Mouse (Mus musculus) midbrain, embryonic 11.5 days (tissue): Measurements from ENCODE around the gene Adamtsl3. TPM values are rescaled to one million over a fixed set of nuclear protein-coding genes. Genes with fewer than 3 reads are reported as not detected.

Experiments
- ATAC-seq: fragments of 200-750 bp; cut with Nextera tagmentation; 2 replicates; pipeline ENCODE4 v1.8.0; 2017; ENCODE audit warnings: moderate TSS enrichment, moderate library complexity; ENCODE audit not compliant: low FRiP score
- DNase-seq: peaks from one replicate; pipeline ENCODE4 v3.0.0; 2015; ENCODE audit warnings: low spot score; ENCODE audit errors: missing footprints
- H3K27ac ChIP-seq: fragments of 300-500 bp; sonication (generic); 2 replicates; pipeline ENCODE4 v1.5.1; 2014; ENCODE audit warnings: low read depth, low read length
- H3K27me3 ChIP-seq: fragments of 300-500 bp; sonication (generic); 2 replicates; pipeline ENCODE4 v1.6.1; 2014; ENCODE audit warnings: mild to moderate bottlenecking, low read length, moderate library complexity, mixed read lengths; ENCODE audit not compliant: control insufficient read depth, insufficient read depth
- H3K36me3 ChIP-seq: fragments of 300-500 bp; sonication (generic); 2 replicates; pipeline ENCODE4 v1.6.1; 2014; ENCODE audit warnings: mild to moderate bottlenecking, low read length, moderate library complexity, mixed read lengths; ENCODE audit not compliant: control insufficient read depth, insufficient read depth
- H3K4me1 ChIP-seq: fragments of 300-500 bp; sonication (generic); 2 replicates; pipeline ENCODE4 v1.6.1; 2014; ENCODE audit warnings: low read length; ENCODE audit not compliant: control insufficient read depth, insufficient read depth
- H3K4me2 ChIP-seq: fragments of 300-500 bp; sonication (generic); 2 replicates; pipeline ENCODE4 v1.6.1; 2014; ENCODE audit warnings: mild to moderate bottlenecking, moderate library complexity
- H3K4me3 ChIP-seq: fragments of 300-500 bp; sonication (generic); 2 replicates; pipeline ENCODE4 v1.5.1; 2014; ENCODE audit warnings: low read depth, low read length
- H3K9ac ChIP-seq: fragments of 300-500 bp; sonication (generic); 2 replicates; pipeline ENCODE4 v1.6.1; 2014; ENCODE audit warnings: low read length
- H3K9me3 ChIP-seq: fragments of 300-500 bp; sonication (generic); 2 replicates; pipeline ENCODE4 v1.6.1; 2016; ENCODE audit warnings: low read length; ENCODE audit not compliant: control insufficient read depth
- WGBS: fragments of 180-500 bp; shearing (Covaris S2); extraction: QIAGEN DNeasy Blood & Tissue Kit; methylation state at CpG from one replicate; pipeline ENCODE4 v1.1.7; 2014; 5-methylcytosine and 5-hydroxymethylcytosine counted together
- polyA plus RNA-seq: library from polyadenylated mRNA; unstranded; fragments of >200 nt; fragmentation: Nextera tagmentation; extraction: Ambion mirVana; gene quantifications from 2 replicates; pipeline ENCODE4 v1.2.1, GENCODE M21; 2014

Gene Adamtsl3
- polyA plus RNA-seq, 1 experiment from 2014 or later: not detected

DNA sequence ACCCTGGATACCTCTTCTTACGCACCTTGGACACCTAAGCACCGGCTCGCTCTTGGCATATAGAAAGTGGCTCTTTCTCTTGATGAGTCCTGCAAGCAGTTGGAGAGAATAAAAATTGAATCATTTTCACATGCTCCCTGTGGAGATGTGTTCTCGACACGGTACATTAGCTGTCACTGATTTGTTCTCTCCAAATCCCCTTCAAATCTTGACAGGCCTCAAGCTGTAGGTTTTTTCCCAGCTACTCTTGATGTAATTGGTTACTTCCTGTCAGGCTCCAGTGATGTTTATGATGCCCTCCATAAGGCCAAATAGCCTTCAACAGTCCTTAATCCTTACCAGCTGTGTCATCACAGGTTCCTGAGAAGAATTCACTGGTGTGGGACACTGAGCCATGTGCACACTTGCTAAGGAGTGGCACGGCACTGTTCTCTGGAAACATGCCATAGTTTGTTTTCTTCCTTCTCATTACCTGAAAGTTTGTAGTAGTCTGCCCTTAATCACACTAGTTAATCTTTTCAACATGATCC lies 209.0 kb downstream of the Adamtsl3 start:
- Histone ChIP-seq H3K4me2 (no peak overlapping the region), H3K9me3 (no peaks in the 10 kb centered on the region), H3K9ac (no peak overlapping the region), H3K27me3 (no peaks in the 10 kb centered on the region), H3K4me3 (no peak overlapping the region), H3K4me1 (no peaks in the 10 kb centered on the region), H3K36me3 (no peaks in the 10 kb centered on the region), H3K27ac (no peak overlapping the region)
- no peak for DNase-seq
- no peak for ATAC-seq
- WGBS: 73% methylated on average over 6 of the region's 6 CpGs

DNA sequence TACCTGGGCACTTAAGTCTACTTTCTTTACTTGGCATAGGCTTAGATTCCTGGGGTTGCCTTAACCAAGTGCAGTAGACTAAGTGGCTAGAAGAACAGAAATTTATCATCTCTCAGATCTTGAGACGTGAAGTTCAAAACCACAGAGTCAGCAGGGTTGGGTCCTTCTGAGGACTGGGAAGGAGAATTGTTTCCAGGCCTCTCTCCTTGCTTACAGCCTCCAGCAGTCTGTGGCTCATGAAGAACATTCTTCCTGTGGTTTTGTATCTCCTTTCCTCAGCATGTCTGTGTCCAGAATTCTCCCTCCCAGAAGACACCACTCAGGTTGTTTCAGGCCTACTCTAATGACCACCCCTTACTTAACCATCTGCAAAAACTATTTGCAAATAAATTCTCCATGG lies 216.5 kb downstream of the Adamtsl3 start:
- no peak for DNase-seq
- H3K27me3 ChIP-seq: no peaks in the 10 kb centered on the region
- ATAC-seq: no peak
- H3K27ac ChIP-seq: no peak overlapping the region
- H3K9me3 ChIP-seq: no peaks in the 10 kb centered on the region
- H3K4me1 ChIP-seq: no peaks in the 10 kb centered on the region
- no peak overlapping the region for H3K9ac ChIP-seq
- 81% methylated on average over 1 of the region's 1 CpGs for WGBS
- no peak overlapping the region for H3K4me2 ChIP-seq
- H3K36me3 ChIP-seq: no peaks in the 10 kb centered on the region
- no peak overlapping the region for H3K4me3 ChIP-seq

DNA sequence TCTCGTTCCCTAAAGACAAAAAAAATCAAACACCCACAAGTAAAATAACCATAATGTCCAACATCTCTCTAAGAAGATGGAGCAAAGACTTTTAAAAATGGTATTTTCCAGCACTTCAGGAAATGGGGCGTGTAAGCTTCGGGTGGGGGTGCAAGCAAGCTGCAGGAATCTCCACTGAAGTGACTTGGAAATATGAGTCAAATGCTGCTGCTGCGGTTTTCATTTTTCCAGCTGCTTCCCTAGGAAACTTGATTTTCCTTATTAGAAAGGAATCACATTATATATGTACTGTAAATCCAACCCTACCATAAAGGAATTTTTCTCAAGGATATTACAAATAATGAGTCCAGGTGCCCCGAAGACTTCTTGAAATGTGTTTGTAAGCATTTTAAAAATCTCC lies 220.3 kb downstream of the Adamtsl3 start:
- Histone ChIP-seq H3K4me2 (no peak overlapping the region), H3K9me3 (no peaks in the 10 kb centered on the region), H3K27me3 (no peaks in the 10 kb centered on the region), H3K36me3 (no peaks in the 10 kb centered on the region), H3K27ac (no peak overlapping the region), H3K4me3 (no peak overlapping the region), H3K4me1 (no peaks in the 10 kb centered on the region), H3K9ac (no peak overlapping the region)
- no peak for DNase-seq
- WGBS: 86% methylated on average over 5 of the region's 5 CpGs
- ATAC-seq: no peak

DNA sequence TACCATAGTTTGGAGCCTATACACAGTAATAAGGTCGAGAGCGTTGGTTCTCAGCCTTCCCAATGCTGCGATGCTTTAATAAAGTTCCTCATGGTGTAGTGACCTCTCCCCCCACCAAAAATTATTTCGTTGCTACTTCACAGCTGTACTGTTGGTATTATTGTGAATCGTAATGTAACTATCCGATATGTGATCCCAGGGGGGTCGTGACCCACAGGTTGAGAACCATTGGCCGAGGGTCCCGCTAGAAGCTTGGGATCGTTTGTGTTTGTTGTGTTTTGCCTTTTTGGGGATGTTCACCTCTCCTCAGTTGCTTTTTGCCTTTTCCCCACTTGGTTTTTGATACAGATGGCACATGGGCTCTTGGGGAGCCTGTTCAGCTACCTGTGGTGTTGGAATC lies 220.9 kb downstream of the Adamtsl3 start:
- Histone ChIP-seq H3K9me3 (no peaks in the 10 kb centered on the region), H3K27me3 (no peaks in the 10 kb centered on the region), H3K36me3 (no peaks in the 10 kb centered on the region), H3K9ac (no peak overlapping the region), H3K4me1 (no peaks in the 10 kb centered on the region), H3K4me3 (no peak overlapping the region), H3K27ac (no peak overlapping the region), H3K4me2 (no peak overlapping the region)
- DNase-seq (no peak), ATAC-seq (no peak)
- whole genome bisulfite sequencing: 85% methylated on average over 10 of the region's 10 CpGs

DNA sequence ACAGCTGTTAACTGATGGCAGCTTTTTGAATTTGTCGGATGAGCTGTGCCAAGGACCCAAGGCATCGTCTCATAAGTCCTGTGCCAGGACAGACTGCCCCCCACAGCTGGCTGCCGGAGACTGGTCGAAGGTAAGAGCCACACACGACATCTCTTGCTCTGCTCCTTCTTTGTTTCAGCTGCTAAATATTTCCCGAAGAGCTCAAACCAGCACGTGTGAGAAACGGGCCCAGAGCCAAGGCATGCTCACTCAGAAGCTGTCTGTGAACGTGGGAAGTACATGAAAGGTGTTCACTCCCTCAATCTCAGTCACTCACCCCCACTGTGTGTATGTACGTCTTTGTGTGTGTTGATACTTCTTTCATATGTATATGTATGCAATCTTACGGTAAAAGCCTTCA lies 221.6 kb downstream of the Adamtsl3 start:
- Histone ChIP-seq H3K36me3 (no peaks in the 10 kb centered on the region), H3K27me3 (no peaks in the 10 kb centered on the region), H3K4me2 (no peak overlapping the region), H3K4me1 (no peaks in the 10 kb centered on the region), H3K4me3 (no peak overlapping the region), H3K27ac (no peak overlapping the region), H3K9ac (no peak overlapping the region), H3K9me3 (no peaks in the 10 kb centered on the region)
- no peak for ATAC-seq
- 85% methylated on average over 11 of the region's 11 CpGs for WGBS
- no peak for DNase-seq

DNA sequence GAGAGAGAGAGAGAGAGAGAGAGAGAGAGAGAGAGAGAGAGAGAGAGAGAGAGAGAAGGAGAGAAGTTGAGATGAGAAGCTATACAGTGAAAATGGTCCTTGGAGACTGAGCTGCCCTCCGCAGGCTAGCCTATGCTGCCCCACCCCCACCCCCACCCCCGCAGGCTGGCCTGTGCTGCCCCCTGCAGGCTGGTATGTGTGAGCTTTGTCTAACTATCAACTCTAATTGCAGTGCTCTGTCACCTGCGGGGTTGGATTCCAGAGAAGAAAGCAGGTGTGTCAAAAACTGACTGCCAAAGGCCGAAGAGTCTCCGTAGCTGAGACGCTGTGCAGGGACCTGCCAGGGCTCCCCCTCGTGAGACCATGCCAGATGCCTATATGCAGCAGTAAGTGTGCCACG lies 231.2 kb downstream of the Adamtsl3 start:
- Histone ChIP-seq H3K4me1 (no peaks in the 10 kb centered on the region), H3K36me3 (no peaks in the 10 kb centered on the region), H3K9me3 (no peaks in the 10 kb centered on the region), H3K4me2 (no peak overlapping the region), H3K4me3 (no peak overlapping the region), H3K27me3 (no peaks in the 10 kb centered on the region), H3K9ac (no peak overlapping the region), H3K27ac (no peak overlapping the region)
- WGBS: 55% methylated on average over 8 of the region's 8 CpGs
- no peak for DNase-seq
- ATAC-seq: no peak

DNA sequence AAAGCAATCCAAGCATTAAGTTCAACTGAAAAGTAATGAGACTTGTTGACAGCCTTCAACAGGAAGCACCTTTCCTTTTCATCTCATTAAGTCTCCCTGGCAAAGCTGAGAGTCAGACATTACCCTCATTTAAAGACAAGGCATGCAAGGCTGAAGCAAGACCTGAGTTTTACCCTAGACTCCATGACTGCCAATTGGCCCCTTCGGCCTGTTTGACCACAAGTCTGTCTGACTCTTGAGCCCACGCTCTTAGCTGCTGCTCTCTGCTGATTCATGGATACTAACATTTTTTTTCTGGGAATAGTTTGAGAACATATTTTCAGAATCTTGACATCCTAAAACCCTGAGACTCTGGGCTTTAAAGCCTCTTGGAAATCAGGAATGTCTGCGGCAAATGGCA lies 232.3 kb downstream of the Adamtsl3 start:
- no peaks in the 10 kb centered on the region for H3K9me3 ChIP-seq
- DNase-seq (no peak), ATAC-seq (no peak)
- no peak overlapping the region for H3K9ac ChIP-seq
- H3K36me3 ChIP-seq: no peaks in the 10 kb centered on the region
- H3K4me1 ChIP-seq: no peaks in the 10 kb centered on the region
- H3K4me3 ChIP-seq: no peak overlapping the region
- H3K27me3 ChIP-seq: no peaks in the 10 kb centered on the region
- 92% methylated on average over 3 of the region's 3 CpGs for WGBS
- no peak overlapping the region for H3K27ac ChIP-seq
- no peak overlapping the region for H3K4me2 ChIP-seq

DNA sequence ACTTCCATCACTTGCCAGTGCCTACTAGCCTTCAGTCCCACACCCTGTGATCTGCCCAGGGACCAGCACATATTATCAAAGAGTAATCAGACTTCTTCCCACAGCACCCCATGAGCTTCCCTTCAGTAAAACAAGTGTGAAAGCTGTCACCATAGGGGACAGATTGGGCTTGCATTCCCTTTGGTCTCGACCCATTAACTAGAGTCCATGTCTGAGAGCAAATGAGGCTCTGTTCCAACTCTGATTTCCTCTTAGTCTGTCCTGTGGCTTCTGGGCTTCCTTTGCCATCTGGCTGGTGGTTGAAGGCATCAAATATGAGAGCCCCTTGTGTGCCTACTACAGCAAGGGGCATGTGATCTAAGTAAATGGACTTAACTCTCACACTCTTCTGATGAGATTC lies 237.5 kb downstream of the Adamtsl3 start:
- no peaks in the 10 kb centered on the region for H3K4me1 ChIP-seq
- no peak overlapping the region for H3K4me3 ChIP-seq
- H3K9me3 ChIP-seq: no peaks in the 10 kb centered on the region
- H3K4me2 ChIP-seq: no peak overlapping the region
- no peak for ATAC-seq
- no peaks in the 10 kb centered on the region for H3K36me3 ChIP-seq
- H3K27ac ChIP-seq: no peak overlapping the region
- 59% methylated on average over 1 of the region's 1 CpGs for WGBS
- H3K9ac ChIP-seq: no peak overlapping the region
- no peaks in the 10 kb centered on the region for H3K27me3 ChIP-seq
- DNase-seq: no peak

DNA sequence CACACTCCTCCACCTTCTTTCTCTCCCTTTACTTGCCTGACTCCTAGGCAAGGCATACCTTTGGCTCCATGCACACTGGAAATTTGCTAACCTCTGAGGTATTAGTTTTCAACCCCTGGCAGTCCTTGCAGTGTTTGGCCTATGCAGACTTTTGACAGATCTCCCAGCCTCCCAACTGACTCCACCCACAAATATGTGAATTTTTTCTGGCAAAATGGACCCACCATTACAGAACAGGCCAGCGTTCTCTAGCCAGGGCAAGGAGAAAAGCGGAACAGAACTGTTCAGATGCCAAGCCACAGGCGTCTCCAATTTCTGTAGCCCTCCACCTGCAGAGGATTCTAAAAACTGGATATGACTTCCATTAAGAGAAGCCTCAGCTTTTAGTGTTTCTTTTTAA lies 244.5 kb downstream of the Adamtsl3 start:
- Histone ChIP-seq H3K27ac (no peak overlapping the region), H3K9me3 (no peaks in the 10 kb centered on the region), H3K36me3 (no peaks in the 10 kb centered on the region), H3K4me1 (no peaks in the 10 kb centered on the region), H3K9ac (no peak overlapping the region), H3K27me3 (no peaks in the 10 kb centered on the region), H3K4me2 (no peak overlapping the region), H3K4me3 (no peak overlapping the region)
- no peak for DNase-seq
- WGBS: 85% methylated on average over 3 of the region's 3 CpGs
- no peak for ATAC-seq

DNA sequence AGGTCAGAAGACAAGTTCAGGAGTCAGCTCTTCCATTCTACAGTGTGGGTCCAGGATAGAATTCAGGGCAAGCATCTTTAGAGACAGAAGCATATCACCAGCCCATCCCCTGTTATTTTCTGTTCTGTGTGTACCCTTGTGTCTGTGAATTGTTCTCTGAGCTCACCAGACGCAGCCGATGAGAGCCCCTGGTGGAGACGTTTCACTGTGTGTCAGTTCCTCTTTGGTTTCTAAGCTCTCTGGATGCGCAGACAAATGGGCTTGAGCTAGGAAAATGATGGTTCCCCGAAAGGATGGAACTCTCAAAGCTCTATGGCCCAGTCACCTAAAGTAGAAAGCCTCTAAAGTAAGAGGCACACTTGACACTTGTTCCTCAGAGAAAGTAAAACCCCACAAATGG lies 246.3 kb downstream of the Adamtsl3 start:
- 77% methylated on average over 5 of the region's 5 CpGs for WGBS
- no peak overlapping the region for H3K9ac ChIP-seq
- no peaks in the 10 kb centered on the region for H3K4me1 ChIP-seq
- no peaks in the 10 kb centered on the region for H3K9me3 ChIP-seq
- H3K36me3 ChIP-seq: no peaks in the 10 kb centered on the region
- no peak overlapping the region for H3K27ac ChIP-seq
- ATAC-seq (no peak), DNase-seq (no peak)
- H3K4me2 ChIP-seq: no peak overlapping the region
- no peaks in the 10 kb centered on the region for H3K27me3 ChIP-seq
- H3K4me3 ChIP-seq: no peak overlapping the region
